Mouse (Mus musculus) cerebellum, adult 2 months (tissue): Measurements from ENCODE around the gene Mt1.

Source experiments
- CTCF ChIP-seq: fragments of 200-500 bp; IDR thresholded peaks from 2 replicates; pipeline ENCODE4 v1.5.1; 2011; ENCODE audit warnings: low read depth, mild to moderate bottlenecking, control low read depth, low read length, moderate library complexity, borderline replicate concordance; ENCODE audit not compliant: insufficient read depth
- POLR2A ChIP-seq: fragments of 200-500 bp; IDR thresholded peaks from 2 replicates; pipeline ENCODE4 v1.6.1; 2011; ENCODE audit warnings: low read length, control low read depth, borderline replicate concordance; ENCODE audit not compliant: insufficient read depth

- no peak for TF ChIP-seq CTCF
- TF ChIP-seq POLR2A = 0 out of 2 replicates have a peak, but pooled peaks have one; percentile 8
These were observed 5.8 kb upstream of the Mt1 start for GRCm38 (mm10) chr8:94172809-94173732.
